Mouse (Mus musculus) lung, embryonic 15.5 days (tissue): ENCODE measurements around the gene Syn3. TPM values are rescaled to one million over a fixed set of nuclear protein-coding genes. Genes with fewer than 3 reads are reported as not detected.
"Not testable (repeated sequence)": the region's sequence is repeated elsewhere in the genome, so short reads cannot be mapped to it uniquely, and the experiment has no call there.

ENCODE experiments used
- ATAC-seq: fragments of 200-750 bp; cut with Nextera tagmentation; 2 replicates; pipeline ENCODE4 v1.8.0; 2017; ENCODE audit warnings: moderate number of reproducible peaks, borderline replicate concordance; ENCODE audit not compliant: low FRiP score, low TSS enrichment; ENCODE audit errors: extremely low read depth
- H3K27ac ChIP-seq: fragments of 300-500 bp; sonication (generic); 2 replicates; pipeline ENCODE4 v1.5.1; 2015; ENCODE audit warnings: moderate library complexity, mild to moderate bottlenecking, inconsistent platforms
- H3K27me3 ChIP-seq: fragments of 300-500 bp; sonication (generic); 2 replicates; pipeline ENCODE4 v1.6.1; 2015; ENCODE audit warnings: inconsistent platforms
- H3K36me3 ChIP-seq: fragments of 300-500 bp; sonication (generic); 2 replicates; pipeline ENCODE4 v1.6.1; 2015; ENCODE audit warnings: inconsistent platforms
- H3K4me1 ChIP-seq: fragments of 300-500 bp; sonication (generic); 2 replicates; pipeline ENCODE4 v1.6.1; 2015; ENCODE audit warnings: inconsistent platforms
- H3K4me2 ChIP-seq: fragments of 300-500 bp; sonication (generic); 2 replicates; pipeline ENCODE4 v1.6.1; 2015; ENCODE audit warnings: inconsistent platforms, mild to moderate bottlenecking, moderate library complexity
- H3K4me3 ChIP-seq: fragments of 300-500 bp; sonication (generic); 2 replicates; pipeline ENCODE4 v1.5.1; 2015; ENCODE audit warnings: mild to moderate bottlenecking, inconsistent platforms
- H3K9ac ChIP-seq: fragments of 300-500 bp; sonication (generic); 2 replicates; pipeline ENCODE4 v1.6.1; 2015; ENCODE audit warnings: inconsistent platforms
- H3K9me3 ChIP-seq: fragments of 300-500 bp; sonication (generic); 2 replicates; pipeline ENCODE4 v1.6.1; 2016; ENCODE audit warnings: inconsistent platforms
- WGBS: fragments of 180-500 bp; shearing (Covaris S2); methylation state at CpG from one replicate; pipeline ENCODE4 v1.1.7; 2015; 5-methylcytosine and 5-hydroxymethylcytosine counted together
- polyA plus RNA-seq: library from polyadenylated mRNA; unstranded; fragments of >200 nt; fragmentation: Nextera tagmentation; extraction: Ambion mirVana; gene quantifications from 2 replicates; pipeline ENCODE4 v1.2.1, GENCODE M21; 2015

Gene Syn3
- polyA plus RNA-seq, 1 experiment from 2014 or later = 2.6 TPM

- Histone ChIP-seq H3K4me3 (no peak overlapping the region), H3K36me3 (no peaks in the 10 kb centered on the region), H3K27ac (no peak overlapping the region), H3K9ac (no peak overlapping the region), H3K4me1 (no peaks in the 10 kb centered on the region), H3K4me2 (no peak overlapping the region), H3K9me3 (no peaks in the 10 kb centered on the region), H3K27me3 (no peaks in the 10 kb centered on the region)
- ATAC-seq = no peak
- WGBS = 56% methylated on average over 4 of the region's 4 CpGs
Observed at GRCm38 (mm10) chr10:86124115-86124514, 374.6 kb downstream of the Syn3 start.

GRCm38 (mm10) chr10:86123224-86123623, 375.5 kb downstream of the Syn3 start:
- 76% methylated on average over 2 of the region's 2 CpGs for WGBS
- no peak overlapping the region for H3K27ac ChIP-seq
- no peak overlapping the region for H3K9ac ChIP-seq
- H3K4me2 ChIP-seq = no peak overlapping the region
- no peak overlapping the region for H3K4me3 ChIP-seq
- H3K36me3 ChIP-seq = no peaks in the 10 kb centered on the region
- H3K4me1 ChIP-seq = no peaks in the 10 kb centered on the region
- no peak for ATAC-seq
- no peaks in the 10 kb centered on the region for H3K27me3 ChIP-seq
- no peaks in the 10 kb centered on the region for H3K9me3 ChIP-seq

GRCm38 (mm10) chr10:86122456-86122855, 376.2 kb downstream of the Syn3 start:
- not testable (repeated sequence) for H3K27me3 ChIP-seq, H3K27ac ChIP-seq, H3K4me3 ChIP-seq, H3K36me3 ChIP-seq, H3K4me1 ChIP-seq, H3K4me2 ChIP-seq, H3K9ac ChIP-seq, H3K9me3 ChIP-seq, ATAC-seq
- 93% methylated on average over 10 of the region's 10 CpGs for WGBS

GRCm38 (mm10) chr10:86116268-86116667, 382.4 kb downstream of the Syn3 start:
- no peaks in the 10 kb centered on the region for H3K9me3 ChIP-seq
- H3K9ac ChIP-seq = no peak overlapping the region
- no peak overlapping the region for H3K4me3 ChIP-seq
- no peak overlapping the region for H3K4me2 ChIP-seq
- H3K27ac ChIP-seq = no peak overlapping the region
- 72% methylated on average over 2 of the region's 2 CpGs for WGBS
- H3K4me1 ChIP-seq = no peaks in the 10 kb centered on the region
- no peak for ATAC-seq
- H3K36me3 ChIP-seq = no peaks in the 10 kb centered on the region
- no peaks in the 10 kb centered on the region for H3K27me3 ChIP-seq

- H3K4me1 ChIP-seq = no peaks in the 10 kb centered on the region
- ATAC-seq = no peak
Observed at GRCm38 (mm10) chr10:86114431-86114848, 384.3 kb downstream of the Syn3 start.

GRCm38 (mm10) chr10:86108797-86109196, 389.9 kb downstream of the Syn3 start:
- Histone ChIP-seq H3K4me2 (no peak overlapping the region), H3K9me3 (no peaks in the 10 kb centered on the region), H3K27ac (no peak overlapping the region), H3K36me3 (no peaks in the 10 kb centered on the region), H3K4me3 (no peak overlapping the region), H3K27me3 (no peaks in the 10 kb centered on the region), H3K9ac (no peak overlapping the region), H3K4me1 (no peaks in the 10 kb centered on the region)
- 90% methylated on average over 4 of the region's 4 CpGs for WGBS
- no peak for ATAC-seq

More at GRCm38 (mm10) chr10:86114431-86114848, 384.3 kb downstream of the Syn3 start:
- Histone ChIP-seq H3K9ac (no peak overlapping the region), H3K27ac (no peak overlapping the region), H3K27me3 (no peaks in the 10 kb centered on the region), H3K36me3 (no peaks in the 10 kb centered on the region), H3K9me3 (no peaks in the 10 kb centered on the region), H3K4me2 (no peak overlapping the region), H3K4me3 (no peak overlapping the region)
- 48% methylated on average over 5 of the region's 5 CpGs for WGBS

- Histone ChIP-seq H3K9ac (no peak overlapping the region), H3K27ac (no peak overlapping the region), H3K4me3 (no peak overlapping the region), H3K4me1 (no peaks in the 10 kb centered on the region), H3K9me3 (no peaks in the 10 kb centered on the region), H3K27me3 (no peaks in the 10 kb centered on the region), H3K4me2 (no peak overlapping the region), H3K36me3 (no peaks in the 10 kb centered on the region)
- 83% methylated on average over 4 of the region's 4 CpGs for WGBS
- no peak for ATAC-seq
Observed at GRCm38 (mm10) chr10:86107681-86108080, 391.0 kb downstream of the Syn3 start.

GRCm38 (mm10) chr10:86103976-86104375, 394.7 kb downstream of the Syn3 start:
- Histone ChIP-seq H3K9ac (no peak overlapping the region), H3K4me3 (no peak overlapping the region), H3K36me3 (no peaks in the 10 kb centered on the region), H3K4me2 (no peak overlapping the region), H3K9me3 (no peaks in the 10 kb centered on the region), H3K27me3 (no peaks in the 10 kb centered on the region), H3K4me1 (no peaks in the 10 kb centered on the region), H3K27ac (no peak overlapping the region)
- ATAC-seq = no peak

GRCm38 (mm10) chr10:86100281-86100851, 398.3 kb downstream of the Syn3 start:
- H3K4me3 ChIP-seq = no peak overlapping the region
- no peaks in the 10 kb centered on the region for H3K27me3 ChIP-seq
- H3K9me3 ChIP-seq = no peaks in the 10 kb centered on the region
- no peak overlapping the region for H3K27ac ChIP-seq
- H3K36me3 ChIP-seq = no peaks in the 10 kb centered on the region
- H3K4me2 ChIP-seq = no peak overlapping the region
- ATAC-seq = no peak
- H3K9ac ChIP-seq = no peak overlapping the region
- 82% methylated on average over 3 of the region's 3 CpGs for WGBS
- H3K4me1 ChIP-seq = no peaks in the 10 kb centered on the region

- Histone ChIP-seq H3K27ac (no peak overlapping the region), H3K36me3 (no peaks in the 10 kb centered on the region), H3K4me2 (no peak overlapping the region), H3K4me3 (no peak overlapping the region), H3K9me3 (no peaks in the 10 kb centered on the region), H3K4me1 (no peaks in the 10 kb centered on the region), H3K27me3 (no peaks in the 10 kb centered on the region), H3K9ac (no peak overlapping the region)
- 69% methylated on average over 6 of the region's 6 CpGs for WGBS
- no peak for ATAC-seq
Observed at GRCm38 (mm10) chr10:86098363-86098762, 400.3 kb downstream of the Syn3 start.

- no peaks in the 10 kb centered on the region for H3K36me3 ChIP-seq
- no peak overlapping the region for H3K4me2 ChIP-seq
- ATAC-seq = no peak
- H3K4me3 ChIP-seq = no peak overlapping the region
- no peaks in the 10 kb centered on the region for H3K27me3 ChIP-seq
- H3K27ac ChIP-seq = no peak overlapping the region
- no peak overlapping the region for H3K9ac ChIP-seq
- H3K9me3 ChIP-seq = no peaks in the 10 kb centered on the region
- H3K4me1 ChIP-seq = no peaks in the 10 kb centered on the region
- 56% methylated on average over 14 of the region's 14 CpGs for WGBS
Observed at GRCm38 (mm10) chr10:86093109-86094035, 405.3 kb downstream of the Syn3 start.

- Histone ChIP-seq H3K4me3 (no peak overlapping the region), H3K9ac (no peak overlapping the region), H3K4me2 (no peak overlapping the region), H3K4me1 (no peaks in the 10 kb centered on the region), H3K36me3 (no peaks in the 10 kb centered on the region), H3K27me3 (no peaks in the 10 kb centered on the region), H3K27ac (no peak overlapping the region), H3K9me3 (no peaks in the 10 kb centered on the region)
- no peak for ATAC-seq
- WGBS = 47% methylated on average over 10 of the region's 10 CpGs
Observed at GRCm38 (mm10) chr10:86091919-86092318, 406.8 kb downstream of the Syn3 start.
